Mouse (Mus musculus) kidney, embryonic 15.5 days (tissue): ENCODE results near the gene Gipc2. TPM values are rescaled to one million over a fixed set of nuclear protein-coding genes. Genes with fewer than 3 reads are reported as not detected.

ENCODE experiments used
- ATAC-seq: fragments of 200-750 bp; cut with Nextera tagmentation; replicated peaks from 2 replicates; pipeline ENCODE4 v1.8.0; 2017; ENCODE audit warnings: moderate TSS enrichment; ENCODE audit not compliant: low FRiP score
- H3K27ac ChIP-seq: fragments of 300-500 bp; sonication (generic); 2 replicates; pipeline ENCODE4 v1.5.1; 2015; ENCODE audit warnings: mild to moderate bottlenecking, inconsistent platforms
- H3K27me3 ChIP-seq: fragments of 300-500 bp; sonication (generic); 2 replicates; pipeline ENCODE4 v1.6.1; 2015; ENCODE audit warnings: inconsistent platforms
- H3K36me3 ChIP-seq: fragments of 300-500 bp; sonication (generic); 2 replicates; pipeline ENCODE4 v1.6.1; 2015; ENCODE audit warnings: inconsistent platforms
- H3K4me1 ChIP-seq: fragments of 300-500 bp; sonication (generic); 2 replicates; pipeline ENCODE4 v1.6.1; 2015; ENCODE audit warnings: inconsistent platforms
- H3K4me2 ChIP-seq: fragments of 300-500 bp; sonication (generic); 2 replicates; pipeline ENCODE4 v1.6.1; 2015; ENCODE audit warnings: moderate library complexity, mild to moderate bottlenecking, inconsistent platforms
- H3K4me3 ChIP-seq: fragments of 300-500 bp; sonication (generic); replicated peaks from 2 replicates; pipeline ENCODE4 v1.5.1; 2015; ENCODE audit warnings: mild to moderate bottlenecking, inconsistent platforms
- H3K9ac ChIP-seq: fragments of 300-500 bp; sonication (generic); 2 replicates; pipeline ENCODE4 v1.6.1; 2015; ENCODE audit warnings: mild to moderate bottlenecking, inconsistent platforms
- H3K9me3 ChIP-seq: fragments of 300-500 bp; sonication (generic); replicated peaks from 2 replicates; pipeline ENCODE4 v1.6.1; 2016; ENCODE audit warnings: inconsistent platforms
- WGBS: fragments of 180-500 bp; shearing (Covaris S2); methylation state at CpG from one replicate; pipeline ENCODE4 v1.1.7; 2015; ENCODE audit warnings: mixed read lengths; 5-methylcytosine and 5-hydroxymethylcytosine counted together
- polyA plus RNA-seq: library from polyadenylated mRNA; unstranded; fragments of >200 nt; fragmentation: Nextera tagmentation; extraction: Ambion mirVana; gene quantifications from 2 replicates; pipeline ENCODE4 v1.2.1, GENCODE M21; 2015

Gipc2 gene
- polyA plus RNA-seq, 1 experiment from 2014 or later = 25.4 TPM

DNA sequence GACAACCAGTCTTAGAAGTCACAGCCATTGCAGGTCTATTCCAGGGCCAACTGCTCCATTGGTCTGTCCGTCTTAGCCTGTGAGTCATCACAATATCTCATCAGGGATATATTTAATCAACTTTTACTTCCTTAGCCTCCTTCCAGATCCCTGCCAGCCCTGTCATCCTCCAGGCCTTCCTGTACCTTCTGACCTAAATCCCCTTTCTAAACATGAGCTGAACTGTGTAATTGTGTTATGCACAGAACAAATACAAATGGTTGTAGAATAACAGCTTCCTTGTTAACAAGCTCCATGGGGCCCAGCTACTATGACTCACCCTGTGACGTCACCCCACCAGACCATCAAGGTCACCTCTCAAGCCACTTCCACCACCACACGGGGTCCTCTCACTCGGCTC lies 111.8 kb downstream of the Gipc2 start:
- no peak overlapping the region for H3K27ac ChIP-seq
- H3K9ac ChIP-seq = no peak overlapping the region
- no peaks in the 10 kb centered on the region for H3K27me3 ChIP-seq
- H3K9me3 ChIP-seq = no peaks in the 10 kb centered on the region
- H3K4me2 ChIP-seq = no peak overlapping the region
- H3K4me3 ChIP-seq = no peak overlapping the region
- no peaks in the 10 kb centered on the region for H3K36me3 ChIP-seq
- no peaks in the 10 kb centered on the region for H3K4me1 ChIP-seq
- no peak for ATAC-seq
- 56% methylated on average over 4 of the region's 4 CpGs for WGBS

- no peak for ATAC-seq
- Histone ChIP-seq H3K9ac (no peak overlapping the region), H3K4me1 (no peaks in the 10 kb centered on the region), H3K27me3 (no peaks in the 10 kb centered on the region), H3K27ac (no peak overlapping the region), H3K4me2 (no peak overlapping the region), H3K4me3 (no peak overlapping the region), H3K9me3 (no peaks in the 10 kb centered on the region), H3K36me3 (no peaks in the 10 kb centered on the region)
- 86% methylated on average over 2 of the region's 2 CpGs for WGBS
These were observed 114.1 kb downstream of the Gipc2 start for GRCm38 (mm10) chr3:152051959-152052358.

DNA sequence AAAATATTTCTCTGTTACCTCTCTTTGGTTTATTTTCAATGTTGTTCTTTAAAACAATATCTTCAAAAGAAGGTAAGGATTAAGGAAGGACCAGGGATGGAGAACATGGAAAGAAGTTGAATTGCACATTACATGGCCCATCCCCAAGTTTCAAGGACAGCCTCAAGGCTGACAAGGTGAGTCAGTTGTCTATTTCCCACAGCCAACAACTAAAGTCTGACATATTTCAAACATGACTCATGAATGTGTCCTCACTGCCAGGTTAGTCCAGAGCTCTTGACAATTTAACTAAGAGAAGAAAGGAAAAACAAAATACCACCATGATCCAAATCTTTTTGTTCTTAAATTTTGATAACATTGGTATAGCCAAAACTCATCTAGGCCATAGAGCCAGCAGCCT lies 118.1 kb downstream of the Gipc2 start:
- Histone ChIP-seq H3K27me3 (no peaks in the 10 kb centered on the region), H3K4me2 (no peak overlapping the region), H3K9ac (no peak overlapping the region), H3K4me1 (no peaks in the 10 kb centered on the region), H3K4me3 (no peak overlapping the region), H3K36me3 (no peaks in the 10 kb centered on the region), H3K27ac (no peak overlapping the region), H3K9me3 (no peaks in the 10 kb centered on the region)
- ATAC-seq = no peak

- no peak for ATAC-seq
- 83% methylated on average over 3 of the region's 3 CpGs for WGBS
These were observed 119.1 kb downstream of the Gipc2 start for GRCm38 (mm10) chr3:152046895-152047294.

More at GRCm38 (mm10) chr3:152046895-152047294, 119.1 kb downstream of the Gipc2 start:
- Histone ChIP-seq H3K36me3 (no peaks in the 10 kb centered on the region), H3K9me3 (no peaks in the 10 kb centered on the region), H3K27me3 (no peaks in the 10 kb centered on the region), H3K9ac (no peak overlapping the region), H3K4me2 (no peak overlapping the region), H3K4me1 (no peaks in the 10 kb centered on the region), H3K27ac (no peak overlapping the region), H3K4me3 (no peak overlapping the region)

Other genes starting within 250 kb of the Gipc2 start
- 30.9 and 31.1 TPM in 2 replicates for gene Dnajb4, start 44.1 kb upstream of the Gipc2 start, polyA plus RNA-seq
- gene Fubp1, start 44.2 kb upstream of the Gipc2 start, polyA plus RNA-seq = 301 and 315 TPM in 2 replicates
- 11.3 and 12.4 TPM in 2 replicates for gene Nexn, start 100.1 kb upstream of the Gipc2 start, polyA plus RNA-seq
- 17.9 and 18.7 TPM in 2 replicates for gene Miga1, start 174.2 kb upstream of the Gipc2 start, polyA plus RNA-seq
- gene Usp33, start 180.2 kb upstream of the Gipc2 start, polyA plus RNA-seq = 39.2 and 40.3 TPM in 2 replicates
- 52.6 and 53.7 TPM in 2 replicates for gene Zzz3, start 229.2 kb upstream of the Gipc2 start, polyA plus RNA-seq